Mouse (Mus musculus) C2C12 (cell line): Measurements from ENCODE around the gene Pnpla2. TPM values are rescaled to one million over a fixed set of nuclear protein-coding genes. Genes with fewer than 3 reads are reported as not detected.

Experiments used
- H3K27me3 ChIP-seq: one replicate; pipeline ENCODE4 v1.6.1; 2011; ENCODE audit not compliant: control insufficient read depth, insufficient read depth, insufficient read length
- H3K36me3 ChIP-seq: one replicate; pipeline ENCODE4 v1.6.1; 2011; ENCODE audit not compliant: control insufficient read depth, insufficient read depth
- H3K4me3 ChIP-seq: one replicate; pipeline ENCODE4 v1.5.1; 2011; ENCODE audit warnings: mild to moderate bottlenecking, control low read depth; ENCODE audit not compliant: poor library complexity, insufficient read depth, severe bottlenecking
- H3K79me2 ChIP-seq: one replicate; pipeline ENCODE4 v1.6.1; 2011; ENCODE audit not compliant: control insufficient read depth, insufficient read depth
- H3K79me3 ChIP-seq: one replicate; pipeline ENCODE4 v1.6.1; 2011; ENCODE audit warnings: low read depth, control low read depth
- H3ac ChIP-seq: one replicate; pipeline ENCODE3; 2011; ENCODE audit warnings: low read depth; ENCODE audit not compliant: control insufficient read depth, insufficient read length
- CEBPB ChIP-seq: IDR thresholded peaks from one replicate; pipeline ENCODE4 v1.6.1; 2011; ENCODE audit warnings: low read depth, mild to moderate bottlenecking, control low read depth, moderate library complexity
- CTCF ChIP-seq: IDR thresholded peaks from one replicate; pipeline ENCODE4 v1.5.1; 2011; ENCODE audit not compliant: control insufficient read depth, insufficient read depth, insufficient read length
- FOSL1 ChIP-seq: IDR thresholded peaks from one replicate; pipeline ENCODE4 v1.8.0; 2011; ENCODE audit warnings: mild to moderate bottlenecking, low read length; ENCODE audit not compliant: poor library complexity, insufficient read depth, severe bottlenecking
- MAX ChIP-seq: IDR thresholded peaks from one replicate; pipeline ENCODE4 v1.6.1; 2011; ENCODE audit warnings: mild to moderate bottlenecking, control low read depth
- MYOD1 ChIP-seq: IDR thresholded peaks from one replicate; pipeline ENCODE4 v1.6.1; 2011; ENCODE audit warnings: low read depth; ENCODE audit not compliant: control insufficient read depth, insufficient read length
- MYOG ChIP-seq: IDR thresholded peaks from one replicate; pipeline ENCODE4 v1.6.1; 2011; ENCODE audit not compliant: control insufficient read depth, insufficient read length; ENCODE audit errors: extremely low read depth
- USF1 ChIP-seq: IDR thresholded peaks from one replicate; pipeline ENCODE4 v1.6.1; 2011; ENCODE audit warnings: low read depth, mild to moderate bottlenecking, control low read depth, moderate library complexity
- polyA plus RNA-seq: library from polyadenylated mRNA; unstranded; fragments of >200 nt; fragmentation: generic; extraction: Trizol; gene quantifications from one replicate; pipeline ENCODE4 v1.2.1, GENCODE M21; 2012; ENCODE audit warnings: missing spikeins

Gene Pnpla2
- polyA plus RNA-seq, 1 experiment = 32.8 TPM

DNA sequence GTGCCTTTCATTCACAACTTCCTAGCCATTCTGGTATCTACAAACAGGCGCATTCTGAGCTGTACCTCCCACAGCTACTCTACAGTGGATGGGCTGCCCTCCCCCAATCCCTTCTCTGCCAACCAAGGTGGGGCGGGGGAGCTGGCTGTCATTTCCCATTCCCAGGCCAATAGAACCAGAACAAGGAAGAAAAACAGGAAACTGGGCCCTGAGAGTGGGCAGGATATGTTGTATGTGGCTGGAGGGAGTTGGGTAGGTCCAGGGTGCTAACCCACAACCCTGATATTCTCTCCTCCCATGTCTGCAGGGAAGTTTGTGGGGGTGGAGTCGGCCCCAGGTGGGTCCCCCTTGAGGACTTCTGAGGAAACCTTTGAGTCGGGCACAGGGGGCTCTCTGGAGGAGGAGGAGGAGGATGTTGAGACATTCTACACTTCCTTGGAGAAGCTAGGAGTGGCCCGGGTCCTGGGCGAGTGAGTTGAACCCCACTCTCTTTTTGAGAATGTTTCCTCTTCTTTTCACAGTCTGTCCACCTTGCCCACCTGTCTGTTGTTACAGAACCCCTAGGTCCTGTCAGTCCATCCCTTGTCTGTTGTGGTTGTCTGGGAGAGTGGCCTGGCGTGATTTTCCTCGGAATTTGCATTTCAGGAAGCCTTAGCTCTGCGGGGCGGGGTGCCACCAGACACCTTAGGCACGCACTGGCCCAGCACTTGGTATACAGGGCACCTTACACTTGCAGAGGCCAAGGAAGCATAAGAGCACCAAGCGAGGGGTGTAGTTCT is 9.0 kb downstream of the Pnpla2 start:
- H3K79me3 ChIP-seq = peaks cover 2% of the 10 kb centered on the region
- H3ac ChIP-seq = no peak overlapping the region
- H3K4me3 ChIP-seq = no peak overlapping the region
- H3K36me3 ChIP-seq = no peaks in the 10 kb centered on the region
- TF ChIP-seq CTCF (no peak), MYOG (no peak), FOSL1 (no peak), USF1 (no peak), MYOD1 (no peak), CEBPB (no peak), MAX (no peak)
- H3K27me3 ChIP-seq = no peaks in the 10 kb centered on the region
- H3K79me2 ChIP-seq = peaks cover 24% of the 10 kb centered on the region

DNA sequence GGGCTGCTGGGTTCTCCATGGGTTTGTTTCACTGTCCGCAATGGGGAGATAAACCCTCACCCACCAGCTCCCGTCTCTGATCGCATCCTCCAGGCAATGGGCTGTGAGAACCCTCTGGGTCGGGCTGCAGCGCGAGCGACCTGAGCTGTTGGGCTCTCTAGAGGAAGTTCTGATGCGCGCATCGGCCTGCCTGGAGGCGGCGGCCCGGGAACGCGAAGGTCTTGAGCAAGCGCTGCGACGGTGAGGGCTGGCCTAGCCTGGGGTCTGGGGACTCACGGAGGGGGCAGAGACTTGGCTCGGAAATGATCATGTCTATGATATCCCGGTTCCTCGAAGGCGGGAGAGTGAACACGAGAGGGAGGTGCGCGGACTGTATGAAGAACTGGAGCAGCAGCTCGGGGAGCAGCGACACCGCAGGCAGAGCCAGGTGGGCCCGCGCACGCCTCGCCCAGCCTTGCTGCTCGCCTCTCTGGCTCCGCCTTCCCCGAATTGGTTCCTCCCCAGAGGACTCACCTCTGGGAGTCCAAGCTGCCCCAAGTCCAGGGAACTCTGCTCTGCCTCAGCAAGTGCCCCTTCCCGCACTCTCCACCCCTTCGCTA is 9.7 kb downstream of the Pnpla2 start:
- no peak for TF ChIP-seq CTCF
- no peak for TF ChIP-seq USF1
- TF ChIP-seq MYOG = no peak
- no peak for TF ChIP-seq MAX
- TF ChIP-seq FOSL1 = no peak
- no peak for TF ChIP-seq CEBPB
- TF ChIP-seq MYOD1 = no peak
- Histone ChIP-seq H3ac (no peak overlapping the region), H3K4me3 (no peak overlapping the region), H3K36me3 (peaks cover 1% of the 10 kb centered on the region), H3K79me3 (peaks cover 8% of the 10 kb centered on the region), H3K79me2 (peaks cover 31% of the 10 kb centered on the region), H3K27me3 (no peaks in the 10 kb centered on the region)

DNA sequence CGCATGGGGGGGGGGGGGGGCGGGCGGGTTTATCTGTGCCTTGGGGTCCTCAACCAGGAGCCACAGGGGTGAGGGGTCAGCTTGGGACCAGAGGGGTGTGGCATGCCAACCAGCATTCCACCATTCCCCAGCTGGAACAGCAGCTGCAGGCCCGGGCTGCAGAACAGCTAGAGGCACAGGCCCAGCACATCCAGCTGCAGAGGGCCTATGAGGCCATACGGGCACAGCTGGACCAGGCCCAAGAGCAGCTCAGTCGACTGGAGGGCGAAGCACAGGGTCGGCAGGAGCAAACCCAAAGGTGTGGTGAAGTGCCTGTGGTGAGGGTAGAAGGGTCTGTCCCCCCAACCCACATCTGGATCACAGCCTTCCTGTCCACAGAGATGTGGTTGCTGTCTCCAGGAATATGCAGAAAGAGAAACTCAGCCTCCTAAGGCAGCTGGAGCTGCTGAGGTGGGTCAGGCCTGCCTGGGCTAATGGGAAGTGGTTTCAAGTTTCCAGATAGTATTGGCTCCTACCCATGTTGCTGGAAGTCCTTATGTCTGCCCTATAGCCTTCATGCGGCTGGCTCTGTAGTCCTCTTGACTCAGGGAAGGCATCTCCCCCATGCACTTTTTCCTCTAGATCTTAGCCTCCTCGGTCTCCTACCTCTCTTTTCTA is 10.5 kb downstream of the Pnpla2 start:
- Histone ChIP-seq H3K36me3 (peaks cover 9% of the 10 kb centered on the region), H3K79me2 (peaks cover 39% of the 10 kb centered on the region), H3ac (peak overlapping the region; percentile 5), H3K27me3 (no peaks in the 10 kb centered on the region), H3K79me3 (peaks cover 15% of the 10 kb centered on the region), H3K4me3 (no peak overlapping the region)
- no peak for TF ChIP-seq CTCF
- TF ChIP-seq USF1 = no peak
- no peak for TF ChIP-seq CEBPB
- no peak for TF ChIP-seq FOSL1
- TF ChIP-seq MAX = no peak
- no peak for TF ChIP-seq MYOD1

DNA sequence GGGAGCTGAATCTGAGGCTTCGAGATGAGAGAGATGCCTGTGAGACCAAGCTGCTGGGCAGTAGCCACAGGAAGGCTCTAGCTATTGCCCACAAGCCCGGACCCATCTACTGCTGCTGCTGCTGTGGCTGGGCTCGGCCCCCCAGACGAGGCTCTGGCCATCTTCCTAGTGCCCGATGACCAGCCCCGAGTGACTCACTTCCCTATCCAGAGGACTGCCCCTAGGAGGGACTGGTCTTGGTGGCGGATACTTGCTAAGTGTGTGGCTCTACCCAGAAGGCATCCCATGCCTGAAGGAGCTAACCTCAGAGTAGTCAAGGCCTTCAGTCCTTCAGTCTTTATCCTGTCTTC is 11.0 kb downstream of the Pnpla2 start:
- no peak overlapping the region for H3K4me3 ChIP-seq

DNA sequence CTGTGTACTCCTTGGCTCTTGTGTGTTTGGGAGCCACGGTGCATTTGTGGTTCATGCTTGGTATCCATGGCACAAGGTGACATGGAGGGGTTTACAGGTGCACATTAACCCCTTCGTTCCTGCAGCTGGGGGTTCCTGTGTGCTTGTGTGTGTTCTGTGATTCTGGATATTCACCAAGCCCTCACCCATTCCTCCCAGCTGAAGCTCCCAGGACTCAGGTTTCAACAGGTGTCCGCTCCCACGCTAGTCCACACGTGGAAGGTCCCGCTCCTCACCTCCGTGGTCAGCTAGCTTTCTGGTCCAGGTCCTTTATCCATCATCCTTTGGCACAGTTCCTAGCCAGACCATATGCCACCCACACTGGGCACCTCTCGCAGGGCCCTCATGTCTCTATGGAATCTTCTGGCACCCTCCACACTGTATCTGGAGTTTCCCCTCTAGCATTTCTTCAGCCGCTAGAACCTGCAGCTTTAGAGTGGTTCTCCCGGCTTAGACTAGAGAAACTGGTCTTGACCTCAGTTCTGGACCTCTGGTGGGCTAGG is 11.7 kb downstream of the Pnpla2 start:
- Histone ChIP-seq H3K27me3 (no peaks in the 10 kb centered on the region), H3K4me3 (peak overlapping the region; percentile 69), H3K79me2 (peaks cover 51% of the 10 kb centered on the region), H3K79me3 (peaks cover 22% of the 10 kb centered on the region), H3K36me3 (peaks cover 21% of the 10 kb centered on the region), H3ac (peak overlapping the region; percentile 53)
- no peak for TF ChIP-seq USF1
- no peak for TF ChIP-seq MYOD1
- TF ChIP-seq FOSL1 = no peak
- TF ChIP-seq CTCF = no peak
- no peak for TF ChIP-seq CEBPB
- TF ChIP-seq MAX = no peak
- TF ChIP-seq MYOG = no peak

More for the DNA sequence above, 11.0 kb downstream of the Pnpla2 start:
- Histone ChIP-seq H3K27me3 (no peaks in the 10 kb centered on the region), H3ac (peak overlapping the region; percentile 5), H3K79me3 (peaks cover 20% of the 10 kb centered on the region), H3K79me2 (peaks cover 44% of the 10 kb centered on the region), H3K36me3 (peaks cover 14% of the 10 kb centered on the region)
- no peak for TF ChIP-seq MYOD1
- no peak for TF ChIP-seq CTCF
- no peak for TF ChIP-seq MYOG
- no peak for TF ChIP-seq FOSL1
- no peak for TF ChIP-seq MAX
- no peak for TF ChIP-seq CEBPB
- TF ChIP-seq USF1 = no peak
